Mouse (Mus musculus) heart, adult 11 months (tissue): Measurements from ENCODE around the gene Gm2026.
"Not testable (repeated sequence)": the region's sequence is repeated elsewhere in the genome, so short reads cannot be mapped to it uniquely, and the experiment has no call there.

Experiments
- DNase-seq: peaks from one replicate; pipeline ENCODE4 v3.0.0; 2022

Gene Gm2026

DNA sequence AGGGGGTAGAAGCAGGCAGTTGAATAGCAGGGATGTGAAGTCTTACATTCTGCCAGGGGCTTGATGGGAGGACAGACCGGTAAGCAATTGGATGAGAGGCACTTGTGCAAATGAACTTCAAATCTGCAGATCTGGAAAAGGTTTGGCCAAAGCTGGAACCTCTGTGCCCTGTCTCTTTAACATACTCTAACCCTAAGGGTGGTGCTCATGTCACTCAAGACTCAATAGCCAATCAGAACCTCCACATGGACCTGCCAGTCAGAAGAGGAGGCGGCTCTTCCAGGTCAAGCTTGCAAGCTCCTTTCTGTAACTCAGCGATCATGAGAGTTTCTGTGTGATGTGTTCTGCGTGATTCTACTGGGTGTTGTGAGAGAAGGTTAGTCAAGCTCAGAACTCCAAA lies at the start of gene Gm2026:
Gm2026 (plus strand) TSS at position 301 of the 400 bp plus-strand sequence.
- DNase-seq, result not testable (repeated sequence)

DNA sequence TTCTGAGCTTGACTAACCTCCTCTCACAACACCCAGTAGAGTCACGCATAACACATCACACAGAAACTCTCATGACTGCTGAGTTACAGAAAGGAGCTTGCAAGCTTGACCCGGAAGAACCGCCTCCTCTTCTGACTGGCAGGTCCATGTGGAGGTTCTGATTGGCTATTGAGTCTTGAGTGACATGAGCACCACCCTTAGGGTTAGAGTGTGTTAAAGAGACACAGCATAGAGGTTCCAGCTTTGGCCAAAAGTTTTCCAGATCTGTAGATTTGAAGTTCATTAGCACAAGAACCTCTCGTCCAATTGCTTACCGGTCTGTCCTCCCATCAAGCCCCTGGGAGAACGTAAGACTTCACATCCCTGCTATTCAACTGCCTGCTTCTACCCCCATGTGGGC lies 34.1 kb upstream of the Gm2026 start, which contains the start of gene Zfp966:
Zfp966 (minus strand) TSS at position 101 of the 400 bp plus-strand sequence.
- not testable (repeated sequence) for DNase-seq
